In genomic region chr15:78899740-78900584, GRCm38 (mm10) we compare ENCODE assay signal across 8 mouse cellular contexts. TPM values are rescaled to one million over a fixed set of nuclear protein-coding genes. Genes with fewer than 3 reads are reported as not detected.
DNase-seq lines count a peak whose midpoint lies in the region; ATAC-seq and TF ChIP-seq lines count a peak whose summit lies in the region.

Gene Sh3bp1 (plus strand): TSS chr15:78899768.

- no peak for TF ChIP-seq CTCF in intestine, postnatal 0 days (IDR thresholded peaks at IDR 0.05; ENCODE audit: low read depth)

- H3K27ac ChIP-seq in intestine, postnatal 0 days (ENCODE audit: low read depth, low read length), result peak within 1 kb of the TSS; percentile 41; the same call in 1 of the 2 replicates
- peak within 1 kb of the TSS; percentile 88 for H3K27ac ChIP-seq in liver, embryonic 12.5 days

- H3ac ChIP-seq in myocyte (ENCODE audit: control insufficient read depth, insufficient read length), result peak within 1 kb of the TSS; percentile 21

- H3K4me2 ChIP-seq in intestine, postnatal 0 days (replicated peaks; ENCODE audit: low read depth), result peak within 1 kb of the TSS; percentile 88
- H3K4me2 ChIP-seq in liver, embryonic 12.5 days, result peak within 1 kb of the TSS; percentile 90
- H3K4me2 ChIP-seq in myocyte (ENCODE audit: low read depth), result peak within 1 kb of the TSS; percentile 99

- H3K9ac ChIP-seq in intestine, postnatal 0 days (ENCODE audit: low read depth, low read length), result peak within 1 kb of the TSS; percentile 54
- peak within 1 kb of the TSS; percentile 83 for H3K9ac ChIP-seq in liver, embryonic 12.5 days

- WGBS in intestine, postnatal 0 days, result 2% methylated on average over 47 of the region's 47 CpGs
- under 1% methylated on average over 46 of the region's 47 CpGs for WGBS in liver, embryonic 12.5 days (ENCODE audit: insufficient replicate concordance)

- H3K79me2 ChIP-seq in myocyte (ENCODE audit: control insufficient read depth, insufficient read depth), result no peaks in the 10 kb centered on the region

- H3K36me3 ChIP-seq in intestine, postnatal 0 days (ENCODE audit: control insufficient read depth, insufficient read depth), result peaks cover 6% of the 10 kb centered on the region; the same call in 1 of the 2 replicates
- peaks cover 37% of the 10 kb centered on the region for H3K36me3 ChIP-seq in liver, embryonic 12.5 days
- H3K36me3 ChIP-seq in myocyte (ENCODE audit: control insufficient read depth, insufficient read depth), result peaks cover 6% of the 10 kb centered on the region

- peak; percentile 74 for TF ChIP-seq POLR2A in myocyte (IDR thresholded peaks at IDR 0.05; ENCODE audit: insufficient read length, low read depth)

- no peaks in the 10 kb centered on the region for H3K9me3 ChIP-seq in intestine, postnatal 0 days (ENCODE audit: control insufficient read depth)
- no peaks in the 10 kb centered on the region for H3K9me3 ChIP-seq in liver, embryonic 12.5 days (replicated peaks)

- peak in 1 of 2 experiments; percentile 36 for DNase-seq in layer of hippocampus, adult 8-10 months (ENCODE audit: low spot score in 2 of 2)
- DNase-seq in layer of hippocampus, adult 9-10 months (ENCODE audit: low spot score), result no peak
- DNase-seq in cerebellum, postnatal 36 days, result peak; percentile 39 to 50
- DNase-seq in gonadal fat pad, adult 2 months (ENCODE audit: low read depth), result no peak
- peak; percentile 85 for DNase-seq in testis, postnatal 10 days (ENCODE audit: low spot score)

- H3K27me3 ChIP-seq in intestine, postnatal 0 days (replicated peaks; ENCODE audit: control insufficient read depth, insufficient read depth, low read length), result no peaks in the 10 kb centered on the region
- no peaks in the 10 kb centered on the region for H3K27me3 ChIP-seq in liver, embryonic 12.5 days (replicated peaks)
- no peaks in the 10 kb centered on the region for H3K27me3 ChIP-seq in myocyte (ENCODE audit: control insufficient read depth, insufficient read depth, insufficient read length)

- H3K4me3 ChIP-seq in intestine, postnatal 0 days (ENCODE audit: low read depth, low read length), result peak within 1 kb of the TSS; percentile 59
- H3K4me3 ChIP-seq in liver, embryonic 12.5 days, result peak within 1 kb of the TSS; percentile 76
- peak within 1 kb of the TSS; percentile 49 for H3K4me3 ChIP-seq in myocyte

- ATAC-seq in intestine, postnatal 0 days, result 0 out of 2 replicates have a peak, but pooled peaks have one; percentile 26
- ATAC-seq in liver, embryonic 12.5 days, result peak; percentile 61

- peaks cover 14% of the 10 kb centered on the region for H3K4me1 ChIP-seq in intestine, postnatal 0 days (replicated peaks; ENCODE audit: control insufficient read depth, insufficient read depth, low read length)
- peaks cover 77% of the 10 kb centered on the region for H3K4me1 ChIP-seq in liver, embryonic 12.5 days

TF ChIP-seq in myocyte, 11 proteins besides CTCF, POLR2A, EP300 and RAD21:
- TF ChIP-seq MYOG (IDR thresholded peaks at IDR 0.05; ENCODE audit: control insufficient read depth in 1 of 3, insufficient read depth in 1 of 3, insufficient read length in 2 of 3, low read depth in 2 of 3) (peak in 2 of 3 experiments; percentile 18 to 46), E2F4 (IDR thresholded peaks at IDR 0.05; ENCODE audit: insufficient read depth) (no peak), MYOD1 (IDR thresholded peaks at IDR 0.05; ENCODE audit: control insufficient read depth in 1 of 3, insufficient read length in 2 of 3, low read depth in 2 of 3) (peak in 1 of 3 experiments; percentile 44), POLR2AphosphoS2 (IDR thresholded peaks at IDR 0.05; ENCODE audit: insufficient read length, low read depth) (peak; percentile 53), TCF12 (IDR thresholded peaks at IDR 0.05; ENCODE audit: insufficient read depth, poor library complexity, severe bottlenecking) (no peak), TCF3 (IDR thresholded peaks at IDR 0.05; ENCODE audit: insufficient read length, low read depth) (no peak)
TF ChIP-seq in myocyte: peak in this region for 3.

RNA-seq across cellular contexts. Expression of gene Sh3bp1, which starts in this region (rescaled TPM):
- 10 to 100 TPM; 28.9 to 33.0 (median 31.8) TPM for total RNA-seq in layer of hippocampus, adult 8-10 months (2022)
- 23.4 and 24.5 TPM in 2 replicates for polyA plus RNA-seq in gonadal fat pad, adult 2 months (2012; rRNA removed)
- 7.2 and 7.6 TPM in 2 replicates for polyA plus RNA-seq in intestine, postnatal 0 days (2015; fragmentation: Nextera tagmentation; extraction: Ambion mirVana)
- 34.3 and 39.3 TPM in 2 replicates for polyA plus RNA-seq in liver, embryonic 12.5 days (2016; fragmentation: Nextera tagmentation; extraction: Ambion mirVana)
- polyA plus RNA-seq in myocyte (2012; fragmentation: generic; extraction: Trizol), result 11.1 TPM

Comparison
In these comparisons a context has a peak if more than half of its experiments do, and no peak if none do; other contexts are left out.
1. DNase-seq: peak in cerebellum, postnatal 36 days (2 of 2) and testis, postnatal 10 days (single experiment); none in layer of hippocampus, adult 9-10 months (single experiment) and gonadal fat pad, adult 2 months (single experiment).
2. Peak in every context shown above with its lines, with median percentiles within 50 percentile points of each other: H3K4me2 ChIP-seq and H3K4me3 ChIP-seq.